8 mouse cellular contexts compared by ENCODE assay signal in genomic region chr7:73208817-73209602, GRCm38 (mm10).
DNase-seq lines count a peak whose midpoint lies in the region; ATAC-seq and TF ChIP-seq lines count a peak whose summit lies in the region.
"Had no signal": no experiment of that assay in that cellular context is flagged by ENCODE, and none has a peak within 500 bp of the region (broad histone marks: within the 10 kb centered on the region; RNA-seq: fewer than 3 reads in every experiment).

No protein-coding gene starts in this region.

- peak overlapping the region; percentile 9; the same call in 1 of the 2 replicates for H3K27ac ChIP-seq in left cerebral cortex, adult 2 months
- peak overlapping the region; percentile 88 for H3K27ac ChIP-seq in hindbrain, embryonic 10.5 days
- peak overlapping the region; percentile 79 for H3K27ac ChIP-seq in neural tube, embryonic 15.5 days (replicated peaks)
- H3K27ac ChIP-seq in liver, embryonic 11.5 days (ENCODE audit: low read depth, low read length), result no peak overlapping the region
- H3K27ac ChIP-seq: liver, embryonic 13.5 days had no signal

- 24% methylated on average over 18 of the region's 18 CpGs for WGBS in hindbrain, embryonic 10.5 days
- WGBS in neural tube, embryonic 15.5 days, result 25% methylated on average over 18 of the region's 18 CpGs
- WGBS in liver, embryonic 11.5 days, result 35% methylated on average over 18 of the region's 18 CpGs

- H3K27me3 ChIP-seq in hindbrain, embryonic 10.5 days (ENCODE audit: insufficient read depth, poor library complexity, severe bottlenecking), result no peaks in the 10 kb centered on the region
- H3K27me3 ChIP-seq in neural tube, embryonic 15.5 days (replicated peaks), result no peaks in the 10 kb centered on the region
- H3K27me3 ChIP-seq in liver, embryonic 11.5 days (replicated peaks; ENCODE audit: control insufficient read depth, insufficient read depth, low read length), result no peaks in the 10 kb centered on the region
- H3K27me3 ChIP-seq: liver, embryonic 13.5 days had no signal

- peak; percentile 89 for ATAC-seq in neural tube, embryonic 15.5 days (ENCODE audit: low FRiP score)
- no peak for ATAC-seq in liver, embryonic 11.5 days (replicated peaks; ENCODE audit: low FRiP score)
- no peak for ATAC-seq in erythroblast, adult 5-6 weeks (replicated peaks; ENCODE audit: low FRiP score, poor library complexity, severe bottlenecking)

- peak overlapping the region; percentile 6; the same call in 1 of the 2 replicates for H3K4me2 ChIP-seq in neural tube, embryonic 15.5 days
- H3K4me2 ChIP-seq in liver, embryonic 11.5 days, result no peak overlapping the region
- H3K4me2 ChIP-seq: liver, embryonic 13.5 days had no signal

- DNase-seq in left cerebral cortex, adult 2 months (ENCODE audit: extremely low spot score in 1 of 2, low spot score in 2 of 2), result peak in 1 of 2 experiments; percentile 9
- no peak for DNase-seq in left cerebral cortex, postnatal 25 days (ENCODE audit: low spot score in 2 of 2)
- peak; percentile 62 for DNase-seq in embryo, embryonic 10.5 days (ENCODE audit: low spot score)
- peak; percentile 60 for DNase-seq in hindbrain, embryonic 10.5 days (ENCODE audit: low spot score)
- DNase-seq in liver, embryonic 11.5 days (ENCODE audit: low spot score), result no peak
- DNase-seq: liver, embryonic 13.5 days had no signal

- H3K4me1 ChIP-seq in hindbrain, embryonic 10.5 days (replicated peaks), result peaks cover 36% of the 10 kb centered on the region
- peaks cover 26% of the 10 kb centered on the region for H3K4me1 ChIP-seq in neural tube, embryonic 15.5 days
- no peaks in the 10 kb centered on the region for H3K4me1 ChIP-seq in liver, embryonic 11.5 days (replicated peaks; ENCODE audit: control insufficient read depth, insufficient read depth, low read length)
- H3K4me1 ChIP-seq: liver, embryonic 13.5 days had no signal

- peaks cover 5% of the 10 kb centered on the region for H3K36me3 ChIP-seq in hindbrain, embryonic 10.5 days
- H3K36me3 ChIP-seq in neural tube, embryonic 15.5 days, result no peaks in the 10 kb centered on the region
- H3K36me3 ChIP-seq in liver, embryonic 11.5 days (ENCODE audit: control insufficient read depth, insufficient read depth, low read length), result no peaks in the 10 kb centered on the region
- H3K36me3 ChIP-seq: liver, embryonic 13.5 days had no signal

- no peak overlapping the region for H3K4me3 ChIP-seq in left cerebral cortex, adult 2 months
- H3K4me3 ChIP-seq in hindbrain, embryonic 10.5 days, result 0 out of 2 replicates have a peak overlapping the region, but pooled peaks have one; percentile 0
- H3K4me3 ChIP-seq in neural tube, embryonic 15.5 days (replicated peaks), result no peak overlapping the region
- H3K4me3 ChIP-seq in liver, embryonic 11.5 days (ENCODE audit: low read depth, low read length), result no peak overlapping the region
- H3K4me3 ChIP-seq: liver, embryonic 13.5 days had no signal

- intact Hi-C loops in left cerebral cortex, adult 2 months (cut with DNase I), result no loop called here
- intact Hi-C loops in left cerebral cortex, postnatal 25 days (cut with DNase I), result no loop called here

- H3K9me3 ChIP-seq in hindbrain, embryonic 10.5 days, result peaks cover 9% of the 10 kb centered on the region
- H3K9me3 ChIP-seq in neural tube, embryonic 15.5 days (replicated peaks), result no peaks in the 10 kb centered on the region
- H3K9me3 ChIP-seq in liver, embryonic 11.5 days (ENCODE audit: control insufficient read depth, low read length), result no peaks in the 10 kb centered on the region
- H3K9me3 ChIP-seq: liver, embryonic 13.5 days had no signal

- H3K9ac ChIP-seq in neural tube, embryonic 15.5 days (replicated peaks), result no peak overlapping the region
- no peak overlapping the region for H3K9ac ChIP-seq in liver, embryonic 11.5 days (ENCODE audit: low read depth, low read length)
- H3K9ac ChIP-seq: liver, embryonic 13.5 days had no signal

- TF ChIP-seq CTCF in left cerebral cortex, adult 2 months (IDR thresholded peaks at IDR 0.05), result no peak

Comparison
In these comparisons a context has a peak if more than half of its experiments do, and no peak if none do; other contexts are left out.
1. DNase-seq: peak in embryo, embryonic 10.5 days (single experiment) and hindbrain, embryonic 10.5 days (single experiment); none in left cerebral cortex, postnatal 25 days (0 of 2) and liver, embryonic 11.5 days (single experiment).